Mouse (Mus musculus) right cerebral cortex, postnatal 10 days (tissue): ENCODE data around the gene Nedd4.
"Not testable (repeated sequence)": the region's sequence is repeated elsewhere in the genome, so short reads cannot be mapped to it uniquely, and the experiment has no call there.

ENCODE experiments used
- DNase-seq, 2 experiments: peaks; one replicate each; pipeline ENCODE4 v3.0.0; 2021; ENCODE audit warnings: low spot score in 2 of 2

Gene Nedd4

GRCm38 (mm10) chr9:72661895-72662661 lies at the start of gene Nedd4:
TSS of gene Nedd4 (plus strand) at chr9:72662346.
- peak; percentile 97 for DNase-seq

GRCm38 (mm10) chr9:72613884-72614283 lies 48.3 kb upstream of the Nedd4 start:
- peak in 1 of 2 experiments; percentile 48 for DNase-seq

DNA sequence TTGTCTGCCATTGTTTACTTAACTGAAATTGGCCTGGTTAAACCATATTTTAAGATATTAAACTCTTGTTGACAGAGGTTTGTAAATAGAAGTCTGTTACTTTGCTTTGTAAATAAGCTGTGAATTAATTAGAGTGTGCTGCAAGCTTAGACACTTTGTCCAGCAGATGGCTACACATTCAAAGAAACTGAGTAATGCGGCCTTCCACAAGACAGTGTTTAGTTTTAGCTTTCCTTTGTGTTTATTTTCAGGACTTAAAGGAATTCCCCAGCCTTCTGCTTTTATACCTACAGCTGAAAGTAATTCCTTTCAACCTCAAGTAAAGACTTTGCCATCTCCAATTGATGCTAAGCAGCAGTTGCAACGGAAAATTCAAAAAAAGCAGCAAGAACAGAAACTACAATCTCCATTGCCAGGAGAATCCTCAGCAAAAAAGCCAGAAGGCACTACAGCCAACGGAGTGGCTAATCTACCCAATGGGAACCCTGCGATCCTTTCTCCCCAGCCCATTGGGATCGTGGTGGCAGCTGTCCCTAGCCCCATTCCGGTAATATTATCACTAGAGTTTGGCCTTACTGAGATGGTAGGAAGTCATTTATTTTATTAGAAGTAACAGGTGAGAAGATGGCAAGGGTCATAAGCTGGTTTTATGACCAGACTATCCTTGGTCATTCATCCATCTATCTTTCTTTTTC lies 47.2 kb upstream of the Nedd4 start:
- DNase-seq, result no peak

DNA sequence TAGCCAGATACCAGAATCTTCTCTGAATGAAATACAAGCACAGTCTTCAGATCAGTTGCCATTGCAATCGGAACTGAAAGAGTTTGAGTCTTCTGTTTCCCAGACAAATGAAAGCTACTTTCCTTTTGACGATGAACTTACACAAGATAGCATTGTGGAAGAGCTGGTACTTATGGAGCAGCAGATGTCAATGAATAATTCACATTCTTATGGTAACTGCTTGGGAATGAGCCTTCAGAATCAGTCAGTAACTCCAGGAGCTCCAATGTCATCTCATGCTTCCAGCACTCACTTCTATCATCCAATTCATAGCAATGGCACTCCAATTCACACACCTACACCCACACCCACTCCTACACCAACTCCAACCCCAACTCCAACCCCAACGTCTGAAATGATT lies 44.1 kb upstream of the Nedd4 start:
- no peak for DNase-seq

DNA sequence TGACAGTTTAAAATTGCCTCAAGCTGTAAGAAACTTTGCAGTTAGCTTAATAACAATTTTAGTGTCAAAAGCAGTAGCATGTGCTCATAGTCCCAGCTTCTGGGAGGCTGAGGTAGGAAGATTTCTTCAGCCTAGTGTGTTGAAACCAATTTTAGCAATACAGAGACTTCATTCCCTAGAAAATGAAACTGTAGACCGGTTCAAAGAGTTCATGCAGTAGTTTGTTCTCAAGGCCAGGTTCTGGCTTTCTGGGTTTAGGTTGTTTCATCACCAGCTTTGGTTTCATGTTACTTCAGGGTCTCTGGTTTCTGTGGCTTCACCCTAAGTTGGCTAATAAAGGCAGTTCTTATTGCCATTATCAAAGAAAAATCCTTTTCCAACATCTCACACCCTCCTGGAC lies 38.5 kb upstream of the Nedd4 start:
- DNase-seq, result no peak

DNA sequence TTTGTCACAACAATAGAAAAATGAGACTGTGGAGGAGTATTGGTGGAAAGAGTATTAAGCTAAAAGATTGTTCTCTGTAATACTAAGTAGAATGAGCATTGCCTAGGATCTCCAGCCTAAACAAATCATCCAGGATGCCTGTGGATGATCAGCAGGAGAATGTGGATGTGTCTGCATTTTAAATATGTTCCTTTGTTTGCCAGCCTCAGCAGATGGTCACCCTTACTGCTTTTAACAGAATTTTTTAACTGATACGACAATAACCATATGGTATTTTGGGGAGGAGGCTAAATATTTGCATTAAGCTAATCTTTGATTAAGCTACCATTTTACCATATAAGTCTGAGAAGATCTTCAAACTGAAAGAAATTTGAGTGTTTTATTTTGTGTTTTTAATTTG lies 34.5 kb upstream of the Nedd4 start:
- DNase-seq, result no peak

GRCm38 (mm10) chr9:72628591-72628990 lies 33.6 kb upstream of the Nedd4 start:
- peak; percentile 42 to 70 for DNase-seq

DNA sequence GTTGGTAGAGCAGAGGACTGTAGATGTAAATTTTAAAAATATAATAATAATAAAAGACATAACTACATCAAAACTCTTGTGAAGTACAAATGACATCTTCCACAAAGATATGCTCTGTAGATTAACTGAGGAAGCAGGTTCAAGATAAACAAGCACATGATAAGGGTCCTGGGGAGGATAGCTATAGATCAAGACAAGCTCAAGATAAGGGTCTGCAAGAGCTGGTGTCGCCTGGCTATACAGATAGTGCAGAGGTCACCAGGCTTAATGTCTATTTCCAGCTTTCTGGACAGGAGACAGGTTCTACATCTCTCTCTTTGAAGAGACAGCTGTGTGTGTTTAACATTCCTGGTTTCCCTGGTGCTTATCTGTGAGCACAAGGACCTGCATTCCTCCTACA lies 29.9 kb upstream of the Nedd4 start:
- no peak for DNase-seq

DNA sequence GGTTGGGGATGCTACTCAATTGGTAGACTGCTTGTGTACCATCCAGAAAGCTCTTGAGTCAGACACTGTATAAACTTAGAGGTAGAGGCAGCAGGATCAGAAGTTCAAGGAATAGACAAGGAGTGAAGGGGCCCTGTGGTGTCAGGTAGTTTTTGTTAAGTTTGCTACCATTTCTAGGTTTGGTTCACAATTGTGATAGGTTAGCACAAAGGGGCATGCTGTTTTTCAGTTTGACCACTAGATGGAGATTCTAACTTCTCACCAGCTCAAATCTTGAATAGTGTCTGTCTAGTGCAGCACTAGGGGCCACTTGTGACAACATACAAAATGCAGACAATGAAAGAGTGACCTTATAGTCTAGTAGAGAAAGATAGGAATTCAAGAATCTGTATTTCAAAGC lies 27.0 kb upstream of the Nedd4 start:
- no peak for DNase-seq

DNA sequence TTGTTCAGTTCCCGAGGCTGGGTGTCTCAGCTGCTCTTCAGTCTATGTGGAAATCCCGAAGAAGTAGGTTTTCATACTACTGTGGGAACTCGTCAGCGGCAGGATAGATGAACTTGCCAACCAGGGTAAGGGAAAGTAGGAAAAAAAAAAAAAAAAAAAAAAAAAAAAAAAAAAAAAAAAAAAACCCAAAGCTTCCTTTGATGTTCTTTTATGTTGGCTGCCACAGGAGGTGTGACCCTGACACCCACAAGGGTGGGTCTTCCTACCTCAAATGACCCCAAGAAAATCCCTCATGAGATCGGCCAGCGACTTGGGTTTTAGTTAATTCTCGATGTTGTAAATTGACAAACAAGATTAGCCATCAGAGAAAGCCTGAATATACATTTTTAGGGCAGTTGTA lies 25.6 kb upstream of the Nedd4 start:
- DNase-seq, result no peak

- DNase-seq, result no peak
These were observed 24.9 kb upstream of the Nedd4 start for GRCm38 (mm10) chr9:72637243-72637642.

DNA sequence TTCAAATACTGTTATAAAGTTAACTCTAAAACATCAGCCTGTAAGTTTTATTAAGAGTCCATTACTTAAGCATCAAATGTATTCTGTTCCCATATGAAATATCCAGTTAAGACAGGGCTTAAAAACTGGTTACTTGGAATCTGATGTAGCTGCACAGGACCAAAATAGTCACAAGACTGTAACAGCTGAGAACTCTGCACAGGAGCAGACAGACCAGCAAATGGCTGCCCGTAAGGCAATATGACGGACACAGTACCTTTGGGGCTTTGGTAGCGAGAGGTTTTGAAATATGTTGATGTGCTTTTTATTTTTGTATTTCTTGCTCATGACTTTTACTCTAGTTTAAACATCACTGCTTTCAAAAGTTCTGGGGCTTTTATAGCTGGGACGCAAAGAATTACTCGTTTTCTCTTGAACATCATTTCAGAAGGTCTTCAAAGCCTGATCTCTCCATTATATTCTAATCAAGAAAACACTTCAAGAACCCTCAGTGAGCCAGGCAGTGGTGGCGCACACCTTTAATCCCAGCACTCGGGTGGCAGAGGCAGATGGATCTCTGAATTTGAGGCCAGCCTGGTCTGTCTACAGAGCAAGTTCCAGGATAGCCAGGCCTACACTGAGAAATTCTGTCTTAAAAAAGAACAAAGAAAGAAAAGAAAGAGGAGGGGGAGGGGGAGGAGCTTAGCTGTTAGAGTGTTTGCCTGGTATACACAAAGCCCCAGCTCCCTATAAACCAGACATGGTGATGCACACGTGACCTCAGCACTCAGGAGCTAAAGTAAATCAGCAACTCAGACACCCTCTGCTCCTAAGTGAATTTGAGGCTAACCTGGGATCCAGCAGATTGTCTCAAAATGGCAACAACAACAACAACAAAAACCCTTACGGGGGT lies 22.9 kb upstream of the Nedd4 start:
- no peak for DNase-seq

GRCm38 (mm10) chr9:72639843-72640621 lies 22.1 kb upstream of the Nedd4 start:
- peak; percentile 74 to 78 for DNase-seq

GRCm38 (mm10) chr9:72640642-72641041 lies 21.5 kb upstream of the Nedd4 start:
- DNase-seq, result no peak

DNA sequence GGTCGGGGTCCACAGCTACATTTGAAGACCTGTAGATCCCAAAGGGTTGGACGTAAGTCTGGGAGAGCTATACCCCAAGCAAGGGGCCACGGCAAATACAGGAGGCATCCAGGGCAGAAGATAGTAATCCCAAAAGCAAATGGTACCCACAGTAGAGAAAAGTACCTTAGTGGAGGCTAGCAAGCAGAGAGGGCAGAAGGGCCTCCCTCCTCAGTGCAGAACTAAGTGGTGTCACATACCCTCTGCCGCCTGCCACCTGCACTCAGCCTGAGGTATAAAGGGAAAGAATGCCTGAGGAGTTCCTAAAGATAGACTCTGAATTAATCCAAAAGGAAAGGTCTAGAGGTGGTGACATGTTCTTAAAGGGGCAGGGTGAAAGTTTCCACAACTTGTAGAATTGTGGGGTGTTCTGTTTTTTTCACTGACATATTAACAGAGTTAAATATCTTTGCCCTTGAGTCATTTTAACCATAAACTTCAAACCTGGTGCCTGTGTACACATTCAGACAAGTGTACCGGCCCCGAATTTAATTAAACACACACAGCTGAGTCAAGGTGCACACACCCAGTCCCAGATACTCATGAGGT lies 21.0 kb upstream of the Nedd4 start:
- DNase-seq, result no peak

DNA sequence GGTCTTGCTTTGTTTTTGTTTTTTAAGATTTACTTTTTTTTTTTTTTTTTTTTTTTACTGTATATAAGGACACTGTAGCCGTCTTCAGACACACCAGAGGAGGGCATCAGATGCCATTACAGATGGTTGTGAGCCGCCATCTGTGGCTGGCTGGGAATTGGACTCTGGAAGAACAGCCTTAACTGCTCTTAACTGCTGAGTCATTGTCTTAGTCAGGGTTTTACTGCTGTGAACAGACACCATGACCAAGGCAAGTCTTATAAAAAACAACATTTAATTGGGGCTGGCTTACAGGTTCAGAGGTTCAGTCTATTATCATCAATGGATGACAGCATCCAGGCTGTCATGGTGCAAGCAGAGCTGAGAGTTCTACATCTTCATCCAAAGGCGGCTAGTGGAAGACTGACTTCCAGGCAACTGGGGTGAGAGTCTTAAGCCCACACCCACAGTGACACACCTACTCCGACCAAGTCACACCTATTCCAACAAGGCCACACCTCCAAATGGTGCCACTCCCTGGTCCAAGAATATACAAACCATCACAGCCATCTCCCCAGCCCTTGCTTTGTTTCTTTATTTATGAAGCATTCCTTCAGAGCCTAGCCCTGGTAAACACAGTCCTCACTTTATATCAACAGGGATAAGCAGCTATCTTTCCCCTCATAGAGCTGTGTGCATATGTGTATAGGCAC lies 19.2 kb upstream of the Nedd4 start:
- not testable (repeated sequence) for DNase-seq

- no peak for DNase-seq
These were observed 18.3 kb upstream of the Nedd4 start for GRCm38 (mm10) chr9:72643651-72644417.

DNA sequence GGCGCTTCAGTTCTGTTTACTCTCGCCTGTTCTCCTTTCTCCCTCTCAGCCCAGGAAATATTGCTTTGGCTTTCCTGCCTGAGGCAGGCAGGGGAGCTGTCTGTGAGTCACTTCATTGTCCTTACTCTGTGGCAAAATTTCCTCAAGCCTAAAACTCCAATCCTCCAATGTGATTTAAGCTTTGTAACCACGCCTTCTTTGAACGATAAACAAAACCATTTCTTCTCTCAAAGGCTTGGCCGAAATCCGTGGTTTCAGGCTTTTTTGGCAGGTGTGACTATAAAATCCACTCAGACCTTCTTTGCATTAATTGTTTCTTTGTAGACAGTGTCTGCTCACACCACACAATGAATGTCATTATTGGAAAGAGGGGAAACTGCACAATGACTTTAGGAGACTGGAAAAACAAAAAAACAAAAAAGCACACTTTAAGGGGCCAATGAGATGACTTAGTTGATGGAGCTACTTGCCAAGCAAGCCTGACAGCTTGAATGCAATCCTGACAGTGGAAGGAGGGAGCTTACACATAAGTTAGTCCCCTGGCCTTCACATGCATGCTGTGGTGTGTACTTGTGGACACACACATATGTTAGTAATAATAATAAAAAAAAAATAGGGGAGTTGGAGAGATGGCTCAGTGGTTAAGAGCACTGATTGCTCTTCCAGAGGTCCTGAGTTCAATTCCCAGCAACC lies 17.6 kb upstream of the Nedd4 start:
- no peak for DNase-seq

DNA sequence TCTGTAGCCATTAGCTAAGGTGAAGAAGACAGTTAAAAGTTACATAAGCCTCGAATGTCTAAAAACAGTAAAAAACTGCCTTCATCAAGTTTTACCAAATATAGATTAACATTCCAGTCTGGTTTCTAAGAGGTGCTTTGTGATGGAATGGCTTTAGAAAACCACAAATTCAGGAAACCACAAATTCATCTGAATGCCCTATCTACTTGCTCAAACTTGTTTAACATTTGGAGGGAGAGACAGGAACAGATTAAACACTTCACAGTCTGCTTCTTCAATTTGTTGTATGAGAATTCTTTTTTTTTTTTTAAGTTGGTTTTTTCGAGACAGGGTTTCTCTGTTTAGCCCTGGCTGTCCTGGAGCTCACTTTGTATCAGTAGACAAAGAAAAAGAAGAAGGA lies 12.4 kb upstream of the Nedd4 start:
- no peak for DNase-seq
